Mouse (Mus musculus) kidney, adult 8-10 months (tissue): ENCODE measurements around the gene Atp1a1.
A peak's percentile ranks its signal among the peaks of the same experiment; 100 is the strongest.

Source experiments
- DNase-seq, 2 experiments: peaks; one replicate each; pipeline ENCODE4 v3.0.0; 2022

Atp1a1 gene

DNA sequence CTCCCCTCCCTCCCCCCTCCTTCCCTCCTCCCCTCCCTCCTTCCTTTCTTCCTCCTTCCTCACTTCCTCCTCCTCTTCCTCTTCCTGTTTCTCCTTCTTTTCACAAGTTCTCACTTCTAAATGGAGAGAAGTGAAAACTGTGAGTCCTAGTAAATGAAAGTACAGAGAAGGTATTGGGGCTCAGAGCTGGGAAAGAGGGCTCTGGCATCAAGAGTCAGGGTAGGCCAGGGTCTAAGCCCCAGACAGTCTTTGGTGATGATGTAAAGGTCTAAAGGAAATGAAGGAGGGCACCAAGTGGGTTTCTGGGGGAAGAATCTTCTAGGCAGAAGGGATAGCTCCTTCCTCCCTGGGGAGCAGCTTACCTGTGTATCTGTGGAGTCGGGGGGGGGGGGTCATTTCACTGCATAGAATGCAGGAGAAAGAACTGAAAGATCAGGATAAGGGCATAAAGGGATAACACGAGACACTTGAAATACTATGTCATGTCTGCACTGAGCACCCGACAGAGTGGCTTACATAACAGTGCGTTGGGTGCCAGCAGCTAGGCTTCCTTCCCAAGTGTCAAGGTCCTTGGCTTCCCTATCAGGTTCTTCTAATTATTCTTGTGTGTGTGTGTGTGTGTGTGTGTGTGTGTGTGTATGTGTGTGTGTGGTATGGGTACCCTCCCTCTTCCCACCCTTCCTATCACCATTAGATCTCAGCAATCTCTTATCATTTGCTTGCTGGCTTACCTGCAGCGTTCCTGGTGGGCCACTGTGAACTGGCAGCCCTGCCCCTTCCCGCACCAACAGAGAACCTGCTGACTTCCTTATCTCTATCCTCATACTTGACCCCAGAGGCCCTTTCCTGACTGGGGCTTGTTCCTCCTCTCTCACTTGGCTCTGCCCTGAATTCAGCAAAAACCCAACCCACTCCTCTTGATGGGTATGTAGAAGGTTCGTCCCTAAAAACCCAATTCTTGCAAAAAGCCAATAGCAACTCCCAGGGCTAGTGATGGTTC, 51.6 kb downstream of the Atp1a1 start:
- DNase-seq: peak; percentile 67 to 70

DNA sequence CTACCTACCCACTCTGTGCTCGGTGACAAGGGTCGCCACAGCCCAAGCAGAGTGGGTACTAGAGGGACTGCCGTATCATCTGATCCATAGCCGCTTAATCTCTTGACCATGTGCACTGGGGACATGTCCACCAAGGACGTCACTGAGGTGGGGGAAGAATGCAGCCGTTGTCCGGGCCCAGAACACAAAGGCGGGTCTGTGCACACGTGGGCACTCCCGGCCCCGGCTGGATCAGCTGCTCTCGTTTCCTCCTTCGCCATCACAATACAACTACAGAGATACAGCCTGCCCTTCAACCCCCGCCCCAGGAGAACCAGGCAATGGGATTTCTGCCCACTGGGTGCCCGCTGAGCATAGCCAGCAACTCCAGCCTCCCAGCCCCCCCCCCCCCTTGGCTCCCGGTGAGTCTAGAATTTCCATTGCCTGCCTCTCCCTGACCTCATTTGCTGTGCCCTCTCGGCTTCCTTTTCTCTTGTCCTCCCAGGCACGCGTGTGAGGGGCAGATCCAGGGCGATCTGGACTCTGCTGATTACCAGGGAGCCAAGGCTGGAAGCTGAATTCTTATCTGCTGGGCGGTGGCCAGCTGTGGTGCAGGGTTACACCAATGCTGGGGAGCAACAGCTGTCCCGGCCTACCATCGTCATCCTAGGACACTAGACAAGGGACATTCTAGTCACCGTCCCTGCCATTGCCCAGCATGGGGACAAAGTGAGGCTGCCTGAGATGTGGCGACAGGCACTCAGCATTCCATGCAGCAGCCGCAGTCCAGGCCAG, 52.8 kb downstream of the Atp1a1 start:
- peak in 1 of 2 experiments; percentile 41 for DNase-seq

DNA sequence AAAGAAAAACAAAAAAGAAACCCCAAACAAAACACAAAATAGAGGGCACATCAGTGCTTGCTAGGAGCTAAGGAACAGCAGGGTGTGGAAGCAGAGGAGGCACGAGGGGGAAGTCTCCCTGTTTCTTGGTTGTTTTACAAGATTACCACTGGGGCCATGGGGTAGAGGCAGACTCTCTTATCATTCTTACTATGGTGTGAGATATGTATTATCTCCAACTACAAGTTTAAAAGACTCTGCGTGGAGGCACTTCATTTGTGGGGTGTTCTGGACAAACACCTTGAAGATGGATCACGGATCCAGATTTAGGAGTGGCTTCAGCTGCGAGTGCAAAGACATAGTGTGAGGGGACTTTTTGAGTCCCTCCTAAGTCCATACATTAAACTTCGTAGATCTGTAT, 54.7 kb downstream of the Atp1a1 start:
- no peak for DNase-seq

DNA sequence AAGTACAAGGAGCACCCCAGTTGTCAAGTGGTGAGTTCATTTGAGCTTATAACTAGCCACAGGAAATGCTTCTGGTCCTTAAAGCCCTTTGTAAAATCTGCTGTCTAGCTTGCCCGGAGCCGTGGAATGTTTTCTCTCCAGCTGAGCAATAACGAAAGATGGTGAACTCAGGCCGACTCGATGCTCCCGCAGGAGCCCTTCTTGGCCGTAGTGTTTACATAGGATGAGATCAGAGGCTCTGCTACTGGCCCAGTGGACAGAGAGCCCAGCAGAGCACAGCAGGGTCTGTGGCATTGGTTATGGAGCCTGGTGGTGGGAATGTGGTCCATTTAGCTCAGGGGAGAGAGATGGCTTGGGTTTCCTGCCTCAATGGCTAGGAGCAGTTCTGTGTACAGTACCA, 60.4 kb downstream of the Atp1a1 start:
- DNase-seq: no peak

DNA sequence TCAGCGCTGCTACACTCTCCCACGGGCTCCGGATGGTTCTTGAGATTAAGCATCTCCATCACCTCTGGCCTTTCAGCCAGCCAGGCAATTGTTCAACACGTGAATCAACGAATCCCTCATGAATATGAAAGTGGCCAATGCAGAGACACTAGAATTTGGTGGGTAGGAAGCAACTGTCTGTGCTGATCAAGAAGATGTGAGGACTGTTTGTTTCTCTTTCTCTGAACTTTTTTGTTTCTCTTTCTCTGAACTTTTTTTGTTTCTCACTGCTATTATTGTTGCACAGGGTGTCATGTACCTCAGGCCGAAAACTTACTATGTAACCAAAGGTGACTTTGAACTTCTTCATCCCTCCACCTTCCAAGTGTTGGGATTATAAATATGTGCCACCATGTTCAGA, 62.9 kb downstream of the Atp1a1 start:
- no peak for DNase-seq

DNA sequence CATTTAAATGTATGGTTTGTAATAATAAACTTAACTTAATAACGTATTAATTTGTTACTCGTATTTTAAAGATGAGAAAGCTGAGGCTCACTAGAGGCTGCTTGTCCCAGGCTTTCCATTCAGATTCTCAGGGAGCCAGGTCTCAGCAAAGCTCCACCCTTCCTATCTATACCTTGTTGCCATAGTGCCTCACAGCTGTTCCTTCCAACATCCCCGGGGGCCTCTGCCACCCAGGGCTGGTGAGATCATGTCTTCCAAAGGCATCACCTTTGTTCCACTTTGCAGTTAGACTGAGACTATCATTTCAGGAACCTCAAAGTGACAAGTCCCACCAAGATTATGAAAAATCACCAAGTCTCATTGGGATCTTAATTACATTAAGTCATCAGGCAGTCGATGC, 63.9 kb downstream of the Atp1a1 start:
- DNase-seq: no peak

DNA sequence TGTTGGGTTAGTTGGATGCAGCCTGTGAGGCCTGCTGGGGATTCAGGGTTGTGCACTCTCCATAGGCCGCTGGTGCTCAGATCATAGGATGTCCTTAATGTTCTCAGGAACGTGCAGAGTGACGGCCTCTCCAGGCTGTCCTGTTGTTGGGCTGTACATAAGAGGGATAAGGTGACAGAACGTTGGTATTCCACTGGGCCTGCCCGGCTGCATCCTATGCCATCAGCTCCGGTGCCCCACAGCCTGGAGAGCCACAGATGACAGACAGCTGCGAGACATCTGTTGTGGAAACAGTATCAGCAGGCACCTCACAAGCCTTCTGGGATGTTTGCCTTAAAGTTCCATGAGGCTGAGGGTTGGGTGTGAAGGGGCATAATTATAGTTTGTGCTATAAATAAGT, 68.2 kb downstream of the Atp1a1 start:
- DNase-seq: no peak

DNA sequence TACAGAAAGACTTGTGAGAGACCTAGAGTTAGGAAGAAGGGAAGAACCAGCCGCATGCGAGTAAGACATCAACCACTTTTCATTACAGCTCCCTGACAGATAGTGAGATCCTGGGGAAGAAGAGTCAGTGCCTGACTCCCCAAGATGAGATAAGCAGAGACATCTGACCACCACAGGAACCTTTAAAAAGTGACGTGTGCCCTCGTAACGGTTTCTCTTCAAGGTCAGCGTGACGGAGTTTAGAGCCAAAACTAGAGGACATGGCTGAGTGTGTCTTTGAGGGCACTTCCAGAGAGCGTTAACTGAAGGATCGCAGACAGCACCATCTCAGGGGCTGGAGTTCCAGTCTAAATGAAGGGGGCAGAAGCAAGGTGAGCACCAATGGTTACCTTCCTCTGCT, 70.2 kb downstream of the Atp1a1 start:
- DNase-seq: no peak

DNA sequence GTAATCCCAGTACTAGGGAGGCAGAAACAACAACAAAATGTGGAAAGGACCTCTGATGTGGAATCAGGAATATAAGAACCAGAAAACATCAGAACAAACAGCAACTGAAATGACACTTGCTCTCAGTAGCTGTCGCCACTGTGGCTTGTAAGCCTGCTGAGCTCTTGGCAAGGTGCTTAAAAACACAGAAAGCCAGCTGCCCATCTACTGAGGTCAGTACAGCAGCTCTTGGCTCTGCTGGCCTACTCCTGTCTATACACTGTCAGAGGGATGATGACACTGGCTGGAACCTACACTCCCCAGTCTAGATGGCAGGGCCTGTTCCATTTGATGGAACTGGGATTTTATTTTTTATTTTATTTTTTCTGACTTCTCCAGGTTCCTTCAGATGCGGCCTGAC, 71.1 kb downstream of the Atp1a1 start:
- no peak for DNase-seq

DNA sequence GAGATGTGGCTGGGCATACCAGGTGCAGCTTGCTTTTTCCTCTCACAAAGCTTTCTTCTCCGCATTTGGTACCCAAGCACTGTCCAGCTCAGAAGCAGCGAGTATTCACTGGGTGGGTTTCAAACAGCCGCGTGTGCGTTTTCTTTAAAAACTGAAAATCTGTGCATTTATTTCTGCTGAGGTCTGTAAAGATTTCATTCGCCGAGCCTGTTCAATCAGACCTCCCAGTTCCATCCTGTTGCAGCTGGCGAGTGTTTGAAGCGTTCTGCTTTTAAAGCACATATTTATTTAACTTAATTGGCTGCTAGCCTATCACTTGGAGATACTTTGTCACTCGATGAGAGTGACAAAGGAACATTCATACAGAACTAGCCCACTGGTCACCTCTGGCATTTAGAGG, 73.6 kb downstream of the Atp1a1 start:
- DNase-seq: no peak

DNA sequence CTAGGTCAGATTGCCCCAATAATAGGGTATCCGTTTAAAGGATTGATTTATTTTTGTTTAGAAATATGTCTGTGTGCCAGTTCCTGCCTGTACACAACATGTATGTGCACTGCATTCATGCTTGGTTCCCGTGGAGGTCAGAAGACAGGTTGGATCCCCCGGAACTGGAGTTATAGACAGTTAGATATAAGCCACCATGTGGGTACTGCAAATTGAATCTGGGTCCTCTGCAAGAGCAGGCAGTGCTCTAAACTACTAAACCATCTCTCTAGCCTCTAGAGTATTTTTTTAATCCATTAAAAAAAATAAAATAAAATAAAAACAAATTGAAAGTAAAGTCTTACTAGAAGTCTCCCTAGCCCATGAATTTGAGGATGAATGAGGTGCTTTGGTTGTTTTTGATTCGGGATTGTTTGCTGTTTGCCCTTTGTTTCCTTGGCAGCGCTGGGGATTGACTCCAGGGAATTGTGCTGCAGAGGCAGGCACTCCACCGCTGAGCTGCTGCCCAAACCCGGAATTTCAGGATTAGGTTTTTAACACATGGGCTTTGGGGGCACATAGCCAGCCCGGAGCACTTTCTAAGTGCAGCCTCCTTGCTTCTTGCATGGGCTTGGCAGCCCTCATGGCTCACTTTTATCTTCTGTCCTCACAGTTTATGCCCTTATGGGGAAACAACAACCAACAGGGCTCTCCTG, 75.4 kb downstream of the Atp1a1 start:
- DNase-seq: no peak

DNA sequence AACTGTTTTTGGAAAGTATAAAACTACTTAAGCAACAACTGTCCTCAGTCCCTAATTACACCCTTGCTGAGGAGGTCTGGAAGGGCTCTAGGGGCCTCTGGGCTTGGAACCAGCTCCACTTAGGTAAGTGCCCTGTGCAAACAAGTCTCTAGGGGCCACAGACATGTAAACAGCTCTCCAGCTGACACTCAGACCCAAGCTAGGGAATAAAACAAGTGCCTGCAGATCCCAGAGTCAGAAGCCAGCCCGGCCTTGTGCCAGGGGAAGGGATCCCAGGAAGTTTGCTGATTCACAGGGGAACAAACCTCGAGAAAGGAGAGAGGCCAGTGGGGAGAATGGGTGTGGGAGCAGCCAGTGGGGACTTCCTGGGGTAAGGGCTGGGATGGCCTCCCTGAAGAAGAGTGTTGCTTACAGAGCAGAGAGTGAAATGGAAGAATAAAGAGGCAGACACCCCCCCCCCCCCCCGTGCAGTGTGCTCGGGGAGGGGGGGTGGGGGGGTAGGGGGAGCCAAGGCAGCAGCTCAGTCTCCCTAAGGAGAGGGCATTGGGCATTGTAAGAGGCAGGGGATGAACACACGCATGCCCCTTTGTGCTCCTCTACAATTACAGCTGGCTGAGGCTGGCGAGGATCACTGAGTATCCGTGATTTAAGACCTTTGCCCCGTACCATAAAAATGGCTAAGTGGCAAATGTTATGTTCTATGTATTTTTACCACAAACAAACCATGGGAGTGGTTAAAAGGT, 76.2 kb downstream of the Atp1a1 start:
- peak in 1 of 2 experiments; percentile 50 for DNase-seq

DNA sequence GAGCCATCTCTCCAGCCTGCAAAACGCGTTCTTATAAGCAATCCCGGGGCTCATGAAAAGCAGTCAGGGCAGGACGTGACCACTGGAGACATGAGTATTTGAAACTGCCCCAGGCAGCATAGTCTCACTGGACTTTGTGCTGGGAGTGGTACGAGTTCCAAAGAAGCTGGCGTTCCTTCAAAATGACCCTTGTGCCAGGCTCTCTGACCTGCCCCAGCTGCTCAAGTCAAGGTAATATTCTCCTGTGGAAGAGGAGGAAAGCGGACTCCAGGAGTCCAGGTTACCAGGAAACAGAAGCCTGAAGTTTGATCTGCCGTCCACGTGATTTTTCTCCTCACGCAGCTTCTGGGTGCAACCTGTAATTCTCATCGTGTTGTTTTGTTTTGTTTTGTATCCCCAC, 77.9 kb downstream of the Atp1a1 start:
- DNase-seq: peak; percentile 91 to 96
